Mouse (Mus musculus) brain, embryonic 14.5 days (tissue): ENCODE results near the gene Brd2.

Experiments
- CTCF ChIP-seq: fragments of 200-500 bp; IDR thresholded peaks from 2 replicates; pipeline ENCODE4 v1.5.1; 2012; ENCODE audit warnings: inconsistent platforms, mild to moderate bottlenecking, moderate library complexity, borderline replicate concordance; ENCODE audit not compliant: insufficient read depth, insufficient read length; ENCODE audit errors: extremely low read depth
- POLR2A ChIP-seq: fragments of 200-500 bp; IDR thresholded peaks from 2 replicates; pipeline ENCODE4 v1.6.1; 2012; ENCODE audit warnings: mild to moderate bottlenecking, inconsistent platforms, borderline replicate concordance; ENCODE audit not compliant: poor library complexity, insufficient read depth, insufficient read length, severe bottlenecking; ENCODE audit errors: extremely low read depth

GRCm38 (mm10) chr17:34124649-34125048 lies 2.2 kb upstream of the Brd2 start:
- TF ChIP-seq CTCF, result no peak
- no peak for TF ChIP-seq POLR2A
